Mouse (Mus musculus) heart, postnatal 4 days (tissue): ENCODE data around the gene Mgarp. TPM values are rescaled to one million over a fixed set of nuclear protein-coding genes. Genes with fewer than 3 reads are reported as not detected.
"Not testable (repeated sequence)": the region's sequence is repeated elsewhere in the genome, so short reads cannot be mapped to it uniquely, and the experiment has no call there.

Experiments
- DNase-seq: peaks from one replicate; pipeline ENCODE4 v3.0.0; 2021
- total RNA-seq, 2 experiments: library from RNA; stranded (reverse); gene quantifications; 2 replicates each; pipeline ENCODE4 v1.2.3; 2021

The Mgarp gene
- under 1 TPM; 0.45 to 0.95 TPM for total RNA-seq

DNA sequence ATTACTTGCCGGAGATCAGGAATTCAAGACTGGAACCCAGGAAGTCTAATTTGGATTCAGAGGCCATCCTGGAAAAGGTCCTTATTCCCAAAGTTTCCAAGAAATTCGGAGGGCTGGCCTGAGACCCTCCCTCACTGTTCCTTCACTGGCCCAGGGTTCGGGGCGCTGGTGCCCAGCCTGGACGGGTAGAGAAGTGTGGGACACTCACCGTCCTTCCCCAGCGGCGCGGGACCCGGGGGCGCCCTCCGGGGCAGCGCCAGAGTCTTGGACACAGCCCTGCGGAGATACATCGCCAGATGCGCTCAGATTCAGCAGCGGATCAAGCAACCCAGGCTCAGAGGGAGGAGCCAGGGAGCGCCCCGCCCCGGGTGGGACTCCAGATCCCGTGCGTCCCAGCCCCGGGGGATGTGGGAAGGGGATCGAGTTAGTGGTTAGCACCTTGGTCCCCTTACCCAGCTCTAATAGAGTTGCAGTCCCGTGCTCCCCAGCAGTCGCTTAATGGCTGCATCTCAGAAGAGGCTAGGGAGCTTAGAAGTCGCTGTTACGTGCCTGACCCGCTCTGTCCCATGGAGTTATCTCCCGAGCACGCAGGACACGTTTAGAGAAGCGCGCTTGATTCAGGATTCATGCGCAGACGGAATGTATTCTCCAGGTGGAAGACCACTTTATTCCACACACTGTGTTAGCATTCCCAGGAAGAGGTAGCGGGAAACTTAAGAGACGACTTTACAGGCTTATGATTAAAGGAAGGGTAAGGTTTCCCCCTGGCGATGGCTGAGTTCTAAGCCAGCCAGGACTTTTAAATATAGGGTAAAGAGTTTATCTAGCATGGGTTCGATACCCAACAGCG, at the start of gene Mgarp:
TSS of gene Mgarp (minus strand) at position 520 of the 850 bp plus-strand sequence.
- peak; percentile 73 for DNase-seq

DNA sequence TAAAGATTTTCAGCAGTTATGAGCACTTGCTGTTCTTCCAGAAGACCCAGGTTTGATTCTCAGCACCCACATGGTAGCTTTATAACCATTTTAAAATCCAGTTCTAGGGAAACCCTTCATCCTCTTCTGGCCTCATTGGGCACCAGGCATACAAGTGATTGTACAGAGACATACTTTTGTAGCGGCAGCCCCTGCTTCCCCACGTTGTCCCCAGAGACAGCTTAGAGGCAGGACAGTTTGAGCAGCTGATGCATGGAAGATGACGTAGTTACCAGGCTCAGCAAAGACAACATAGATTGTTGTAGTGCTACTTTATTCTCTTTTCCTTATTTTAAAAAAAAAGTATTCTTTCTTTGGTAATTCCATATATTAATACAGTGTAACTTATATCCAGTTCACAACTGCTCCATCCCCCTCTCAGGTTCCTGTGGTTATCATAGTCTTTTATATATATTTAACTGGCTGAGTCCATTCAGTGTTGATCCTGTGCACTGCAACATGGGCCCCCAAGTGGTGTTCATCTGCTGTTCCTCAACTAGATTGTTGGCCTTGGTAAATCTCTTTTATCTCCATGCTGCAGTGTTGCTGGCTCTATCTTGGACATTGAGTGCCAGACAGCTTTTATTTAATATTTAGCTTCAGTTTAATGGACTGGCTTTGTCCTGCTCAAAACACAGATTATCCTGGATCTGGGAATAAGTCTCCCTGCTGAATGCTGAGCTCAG, 38.5 kb upstream of the Mgarp start:
- no peak for DNase-seq

DNA sequence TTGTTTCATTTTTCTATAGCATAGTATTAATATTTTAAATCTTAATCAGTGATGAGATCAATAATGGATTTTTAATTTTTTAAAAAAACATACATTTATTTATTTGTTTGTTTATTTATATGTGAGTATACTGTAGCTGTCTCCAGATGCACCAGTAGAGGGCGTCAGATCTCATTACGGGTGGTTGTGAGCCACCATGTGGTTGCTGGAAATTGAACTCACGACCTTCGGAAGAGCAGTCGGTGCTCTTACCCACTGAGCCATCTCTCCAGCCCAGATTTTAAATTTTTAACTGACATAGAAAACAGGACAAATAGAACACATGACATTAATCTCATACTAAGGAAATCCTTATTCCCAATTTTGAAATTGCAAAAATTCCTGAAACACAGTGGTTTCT, 37.8 kb upstream of the Mgarp start:
- not testable (repeated sequence) for DNase-seq

DNA sequence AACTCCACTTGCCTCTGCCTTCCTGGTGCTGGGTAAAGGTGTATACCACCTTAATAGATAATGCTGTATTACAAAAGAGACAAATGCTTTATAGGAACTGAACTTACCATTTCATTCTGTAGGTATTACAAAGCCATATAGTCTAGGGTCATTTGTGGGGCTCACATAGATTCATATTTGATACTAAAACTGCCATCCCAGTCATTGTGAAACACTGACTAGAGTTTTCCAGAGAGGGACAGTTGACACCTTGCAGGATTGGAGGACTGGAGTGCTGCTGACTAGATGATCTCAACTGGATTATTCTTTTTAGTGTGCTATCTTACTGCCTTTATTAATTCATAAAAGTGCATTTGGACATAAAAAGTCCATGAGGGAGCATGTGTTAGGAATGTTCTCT, 28.9 kb upstream of the Mgarp start:
- DNase-seq: no peak

DNA sequence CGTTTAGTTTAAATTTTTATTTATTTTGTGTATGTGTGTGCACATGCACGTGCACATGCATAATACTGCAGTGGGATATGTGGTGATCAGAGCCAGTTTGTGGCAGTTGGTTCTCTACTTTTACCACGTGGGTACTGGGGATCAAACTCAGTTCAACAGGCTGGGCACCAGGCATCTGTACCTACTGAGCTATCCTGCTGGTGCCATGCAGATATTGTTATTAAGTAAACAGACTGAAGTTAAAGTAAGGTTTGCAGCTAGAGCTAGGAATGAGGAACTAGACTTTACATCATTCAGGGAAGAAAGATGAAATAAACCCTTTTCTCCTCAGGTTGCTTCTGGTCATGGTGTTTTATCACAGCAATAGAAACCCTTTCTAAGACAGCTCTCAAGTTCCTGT, 25.4 kb upstream of the Mgarp start:
- DNase-seq: no peak

DNA sequence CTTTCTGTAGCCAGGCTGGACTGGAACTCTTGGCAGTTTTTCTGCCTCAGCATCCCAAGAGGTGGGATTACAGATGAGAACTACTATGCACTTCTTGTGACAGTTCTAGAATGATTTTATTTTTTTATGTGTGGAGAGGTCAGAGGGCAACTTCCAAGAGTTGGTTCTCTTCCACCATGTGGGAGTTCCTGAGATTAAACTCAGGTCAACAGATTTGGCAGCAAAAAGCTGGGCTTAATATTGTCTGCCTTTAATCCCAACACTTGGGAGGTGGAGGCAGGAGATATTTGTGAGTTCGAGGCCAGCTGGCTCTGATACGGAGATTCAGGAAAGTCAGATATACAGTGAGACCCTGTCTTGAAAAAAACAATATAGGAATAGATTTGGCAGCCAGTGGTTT, 21.4 kb upstream of the Mgarp start:
- DNase-seq: no peak

DNA sequence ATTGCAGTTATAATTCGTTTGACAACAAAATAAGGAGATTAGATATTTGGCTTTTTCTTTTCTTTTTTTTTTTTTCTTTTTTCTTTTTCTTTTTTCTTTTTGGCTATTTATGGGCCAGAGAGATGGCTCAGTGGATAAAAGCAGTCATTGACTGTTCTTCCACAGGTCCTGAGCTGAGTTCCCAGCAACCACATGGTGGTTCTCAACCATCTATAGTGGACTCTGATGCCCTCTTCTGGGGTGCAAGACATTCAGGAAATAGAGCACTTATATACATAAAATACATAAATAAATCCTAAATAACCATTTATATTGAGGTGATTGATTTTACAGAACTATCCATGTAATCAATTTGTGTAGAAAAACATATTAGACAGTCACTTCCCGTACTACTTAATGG, 20.9 kb upstream of the Mgarp start:
- DNase-seq: no peak

DNA sequence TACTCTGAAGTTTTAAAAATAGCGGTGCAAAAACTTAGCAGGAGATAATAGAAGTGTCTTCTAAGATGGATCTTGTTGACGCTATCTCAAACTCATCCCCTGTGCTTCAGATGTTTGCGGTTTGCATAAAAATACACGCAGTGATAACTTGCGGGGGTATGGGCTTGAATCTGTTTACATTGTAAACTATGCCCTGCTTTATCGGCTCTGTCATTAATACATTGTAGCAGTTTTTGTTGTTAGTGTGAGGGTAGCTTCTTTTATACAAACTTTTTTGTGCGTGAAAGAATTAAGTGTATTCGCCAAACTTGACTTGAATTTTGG, 20.6 kb upstream of the Mgarp start:
- no peak for DNase-seq

DNA sequence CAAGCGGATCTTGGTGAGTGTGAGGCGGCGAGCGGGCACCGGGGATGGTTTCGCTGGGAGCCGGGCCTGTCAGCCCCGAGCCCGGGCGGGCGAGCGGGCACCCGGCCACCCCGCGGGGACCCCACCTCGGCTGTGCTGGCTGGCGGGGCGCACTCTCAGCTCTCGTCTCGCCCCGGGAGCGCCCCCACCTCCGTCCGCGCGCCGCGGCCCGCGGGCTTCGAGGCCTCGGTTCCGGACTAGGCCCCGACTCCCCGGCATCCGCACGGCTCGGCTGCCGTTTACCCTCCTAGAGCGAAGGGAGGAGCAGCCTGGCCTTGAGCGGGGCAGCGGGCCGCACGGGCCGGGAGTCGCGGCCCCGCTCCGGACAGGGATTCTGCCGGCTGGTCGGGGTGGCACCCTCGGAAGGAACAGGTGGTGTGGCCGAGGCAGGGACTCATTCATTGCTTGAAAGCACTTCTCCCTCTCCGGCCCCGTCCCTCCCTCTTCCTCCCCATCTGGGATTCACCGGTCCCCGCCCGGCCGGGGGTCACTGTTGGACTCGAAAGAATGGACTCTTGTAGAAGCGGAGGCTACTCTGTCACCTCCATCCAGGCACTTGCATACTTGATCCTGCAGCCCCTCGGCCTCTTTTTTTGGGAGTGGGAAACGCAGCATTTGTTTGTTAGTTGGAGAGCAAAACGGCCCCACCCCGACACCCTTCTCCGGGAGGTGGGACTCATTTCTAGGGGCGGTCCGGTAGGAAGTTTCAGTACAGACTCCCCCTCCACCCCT, 20.0 kb upstream of the Mgarp start:
- peak; percentile 61 for DNase-seq

DNA sequence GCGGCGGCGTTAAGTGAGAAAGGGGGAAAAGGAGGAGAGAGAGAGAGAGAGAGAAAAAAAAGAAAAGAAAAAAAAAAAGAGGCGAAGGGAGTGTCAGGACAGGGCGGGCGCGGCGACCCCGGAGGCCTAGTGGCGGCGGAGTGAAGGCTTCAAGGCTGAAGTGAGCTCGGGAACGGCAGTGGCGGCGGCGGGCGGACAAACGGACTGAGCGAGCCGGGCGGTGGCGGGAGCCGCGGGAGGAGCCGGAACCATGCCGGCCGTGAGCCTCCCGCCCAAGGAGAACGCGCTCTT, 19.5 kb upstream of the Mgarp start:
- DNase-seq: no peak

DNA sequence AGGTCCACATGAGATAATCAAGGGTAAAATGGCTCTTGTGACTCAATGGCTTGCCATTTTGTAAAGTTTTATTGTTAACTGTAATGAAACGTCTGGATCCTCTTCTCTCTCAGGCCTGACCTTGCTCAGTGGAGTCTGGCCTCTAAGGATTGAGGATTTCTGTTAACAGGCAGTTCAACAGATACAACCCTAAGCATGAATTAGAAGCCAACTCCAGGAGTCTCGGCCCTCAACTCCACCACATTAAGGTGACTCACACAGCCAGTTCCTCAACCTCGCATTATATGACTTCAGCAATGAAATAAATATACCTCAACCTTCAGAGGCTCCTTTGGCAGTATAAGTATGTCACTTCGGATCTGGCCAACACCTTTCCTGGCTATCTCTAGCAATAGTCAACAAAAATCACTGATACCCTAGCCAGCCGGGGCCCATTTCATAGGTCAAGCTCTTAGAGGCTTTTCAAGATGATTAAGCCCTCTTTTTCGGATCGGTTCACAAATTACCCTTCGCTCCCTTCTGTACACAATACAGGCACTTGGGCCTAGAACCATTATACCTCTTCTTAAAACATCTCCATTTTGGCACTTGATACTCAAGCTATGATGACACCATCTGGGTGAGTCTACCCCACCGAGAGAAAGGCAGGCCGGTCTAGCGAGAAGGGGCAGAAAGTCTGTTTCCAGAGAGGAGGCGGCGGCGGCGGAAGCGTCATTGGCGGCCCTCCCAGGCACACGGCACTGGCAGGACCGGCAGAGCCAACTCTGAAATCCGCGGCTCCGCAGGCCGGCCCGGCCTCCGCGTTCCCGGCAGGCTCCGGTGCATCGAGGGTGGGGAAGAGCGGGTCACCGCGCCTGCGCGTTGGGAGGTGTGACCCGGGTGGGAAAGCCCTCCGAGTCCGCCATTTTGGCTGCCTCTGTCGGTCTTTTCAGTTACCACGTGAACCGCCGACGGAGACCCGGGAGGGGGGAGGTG, 18.8 kb upstream of the Mgarp start, which contains the start of gene Naa15:
TSS of gene Naa15 (plus strand) at position 51 of the 975 bp plus-strand sequence.
- peak; percentile 97 for DNase-seq

DNA sequence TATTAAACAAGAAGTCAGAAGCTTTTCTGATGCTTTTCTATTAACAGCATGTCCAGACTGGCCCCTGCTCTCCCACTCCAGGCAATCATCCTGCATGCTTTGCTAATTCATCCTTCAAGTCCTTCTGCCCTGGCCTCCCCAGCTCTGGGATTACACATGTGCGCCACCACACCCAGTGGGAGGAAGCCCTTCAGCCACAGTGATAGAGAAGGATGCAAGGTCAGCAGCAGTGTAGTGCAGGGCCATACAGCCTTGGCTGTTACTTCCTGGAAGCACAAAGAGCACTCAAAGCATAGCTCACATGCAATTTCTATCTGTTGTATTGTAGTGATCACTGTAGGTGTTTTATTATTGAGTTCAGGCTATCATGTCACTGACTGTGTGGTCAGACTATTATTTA, 16.7 kb upstream of the Mgarp start:
- no peak for DNase-seq

DNA sequence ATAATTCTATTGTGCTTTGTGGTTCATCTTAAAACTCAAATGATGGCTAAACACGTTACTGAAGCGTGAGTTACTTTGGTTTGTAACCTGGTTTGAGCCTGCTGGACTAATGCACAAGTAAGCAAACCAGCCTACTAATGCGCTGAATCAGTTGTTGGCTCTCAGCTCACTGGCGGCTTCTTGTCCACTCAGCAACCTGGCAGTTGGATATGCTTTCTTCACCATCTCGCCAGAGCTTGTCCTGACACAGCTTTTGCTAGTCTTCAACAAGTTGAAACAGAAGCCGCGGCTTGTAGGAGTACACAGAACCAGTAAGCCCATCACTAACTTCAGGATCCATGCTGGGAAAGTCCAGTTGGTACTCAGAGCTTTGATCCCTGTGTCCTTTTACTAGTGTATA, 15.9 kb upstream of the Mgarp start:
- no peak for DNase-seq

DNA sequence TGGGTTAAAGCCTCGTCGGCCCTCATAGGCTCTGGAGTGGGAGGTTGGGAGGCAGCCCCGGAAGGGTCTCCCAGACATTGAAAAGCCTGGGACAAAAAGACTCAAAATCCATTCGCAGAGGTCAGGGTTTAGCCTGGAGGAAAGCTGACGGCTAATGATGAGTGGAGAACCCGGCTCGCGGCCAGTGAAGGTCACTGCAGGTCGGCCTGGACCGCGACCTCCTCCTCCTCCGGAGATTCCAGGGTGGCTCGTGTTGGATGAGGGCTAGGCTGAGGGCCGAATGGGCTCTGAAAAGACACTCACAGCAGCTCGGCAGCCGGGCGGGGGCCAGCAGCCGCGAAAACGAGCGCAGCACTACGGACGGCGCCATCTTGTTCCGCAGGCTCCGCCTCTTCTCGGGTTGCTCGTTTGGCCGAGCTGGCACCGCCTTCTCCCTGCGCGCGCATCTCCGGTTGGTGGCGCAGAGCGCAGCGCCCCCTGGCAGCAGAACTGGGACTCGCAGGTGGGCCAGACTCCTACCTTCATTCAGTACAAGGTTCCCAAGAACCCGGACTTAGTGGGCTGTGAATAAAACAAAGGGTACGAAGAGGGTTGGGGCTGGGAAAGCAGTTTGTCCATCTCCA, 12.1 kb upstream of the Mgarp start, which contains the start of gene Ndufc1:
TSS of gene Ndufc1 (minus strand) at position 428 of the 623 bp plus-strand sequence.
- peak; percentile 99 for DNase-seq

DNA sequence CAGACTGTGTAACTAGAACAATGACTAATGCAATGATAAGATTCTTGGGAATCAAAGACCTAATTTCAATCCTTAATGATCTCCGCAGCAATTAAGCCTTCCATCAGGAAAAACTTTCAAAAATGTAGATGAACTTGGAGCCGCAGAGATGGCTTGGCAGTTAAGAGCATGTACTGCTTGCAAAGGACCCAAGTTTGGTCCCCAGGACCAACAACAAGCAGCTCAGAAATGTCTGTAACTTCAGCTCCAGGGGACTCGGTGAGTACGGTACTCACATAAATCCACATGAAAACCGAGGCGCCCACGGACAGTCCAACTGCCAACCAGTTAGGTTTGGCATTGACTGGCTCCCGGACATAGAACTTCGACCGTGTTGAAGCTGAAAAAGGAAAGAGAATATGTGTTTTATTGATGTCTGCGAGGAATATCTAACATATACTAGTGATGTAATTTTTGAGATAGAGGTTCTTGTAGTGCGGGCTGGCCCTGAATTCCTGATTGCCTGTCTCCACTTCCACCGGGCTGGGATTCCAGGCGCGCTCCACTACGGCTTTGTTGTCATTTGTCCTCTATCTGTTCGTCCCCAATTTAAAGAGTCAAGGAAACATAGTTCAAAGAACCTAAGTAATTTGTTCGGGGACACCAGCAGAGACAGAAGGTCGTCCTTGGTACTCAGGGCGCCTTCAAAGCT, 11.5 kb upstream of the Mgarp start:
- DNase-seq: peak; percentile 30

DNA sequence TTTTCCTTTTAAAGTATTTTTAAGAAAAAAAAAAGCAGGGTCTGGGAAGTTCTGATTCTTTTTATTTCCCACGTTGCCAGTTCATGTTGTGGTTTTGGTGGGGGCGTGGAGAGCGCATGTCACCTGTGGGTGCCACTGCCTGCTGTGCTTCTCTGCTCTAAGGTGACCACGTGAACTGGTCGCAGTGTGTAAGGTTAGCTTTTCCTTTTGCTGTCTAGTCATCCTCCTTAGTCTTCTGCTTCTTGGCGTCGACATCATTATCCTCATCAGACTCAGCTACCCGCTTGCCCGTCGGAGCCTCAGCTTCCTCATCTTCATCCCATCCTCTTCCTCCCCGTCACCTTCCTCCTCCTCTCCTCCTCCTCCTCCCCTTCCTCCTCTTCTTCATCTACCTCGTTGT, 6.1 kb upstream of the Mgarp start:
- DNase-seq: no peak

DNA sequence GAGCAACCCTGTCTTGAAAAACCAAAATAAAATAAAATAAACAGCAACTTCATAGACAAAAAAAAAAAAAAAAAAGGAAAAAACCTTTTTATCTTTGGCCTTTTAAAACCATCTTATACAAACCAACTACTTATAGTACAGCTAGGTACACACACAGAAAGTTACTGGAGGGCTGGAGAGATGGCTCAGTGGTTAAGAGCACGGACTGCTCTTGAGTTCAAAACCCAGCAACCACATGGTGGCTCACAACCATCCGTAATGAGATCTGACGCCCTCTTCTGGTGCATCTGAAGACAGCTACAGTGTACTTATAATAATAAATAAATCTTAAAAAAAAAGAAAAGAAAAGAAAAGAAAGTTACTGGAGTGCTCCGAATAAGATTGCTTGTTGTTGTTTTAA, 5.5 kb upstream of the Mgarp start:
- not testable (repeated sequence) for DNase-seq

DNA sequence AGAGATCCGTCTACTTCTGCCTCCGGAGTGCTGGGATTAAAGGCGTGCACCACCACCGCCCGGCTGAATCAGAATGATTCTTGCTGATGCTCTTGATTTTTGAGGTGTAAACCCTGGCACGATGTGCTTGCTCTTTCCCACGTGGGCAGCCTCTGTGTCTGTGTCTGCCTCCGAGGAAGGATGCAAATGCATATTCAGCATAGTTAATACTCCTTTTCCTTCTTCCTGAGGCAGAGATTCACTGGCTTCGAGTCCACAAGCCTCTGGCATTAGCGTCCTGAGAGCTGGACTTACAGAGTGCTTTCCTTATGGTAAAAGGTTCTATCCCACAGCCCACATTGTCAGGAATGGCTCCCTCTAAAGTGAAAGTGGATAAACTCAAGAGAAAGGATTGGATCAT, 4.1 kb upstream of the Mgarp start:
- DNase-seq: no peak

DNA sequence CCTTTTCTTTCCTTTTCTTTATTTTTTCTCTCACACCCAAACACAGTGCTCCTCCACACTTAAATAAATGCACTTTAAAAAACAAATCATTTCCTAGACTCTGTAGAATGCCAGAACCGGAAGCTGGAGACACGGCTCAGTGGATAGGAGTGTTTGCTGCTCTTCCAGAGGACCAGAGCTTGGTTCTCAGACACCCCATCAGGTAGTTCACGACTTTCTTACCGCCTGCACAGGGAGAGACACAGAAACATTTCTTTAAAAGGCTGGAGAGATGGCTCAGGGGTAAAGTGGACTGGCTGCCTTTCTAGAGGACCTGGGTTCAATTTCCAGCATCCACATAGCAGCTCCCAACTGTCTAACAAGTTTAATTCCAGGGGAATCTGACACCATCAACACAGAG, 3.0 kb upstream of the Mgarp start:
- no peak for DNase-seq

DNA sequence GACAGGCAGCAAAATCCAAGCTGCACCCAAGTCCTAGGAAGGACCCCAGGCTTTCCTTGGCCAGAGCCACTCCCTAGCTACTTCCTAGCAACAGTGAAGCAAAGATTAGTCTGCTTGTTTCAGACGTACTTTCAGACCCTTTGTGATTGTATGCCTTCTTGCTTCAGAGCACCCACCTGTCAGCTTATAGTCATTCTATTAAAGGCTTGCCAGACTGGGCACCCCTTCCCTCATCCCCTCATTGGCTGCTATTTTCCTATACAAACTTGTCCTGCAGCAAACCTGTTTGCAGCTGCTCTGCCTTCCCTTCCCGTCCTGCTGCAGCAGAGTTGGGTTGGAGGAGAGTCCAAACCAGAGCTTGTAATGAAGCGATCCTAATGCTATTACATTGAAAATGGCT, 2.1 kb upstream of the Mgarp start:
- DNase-seq: no peak

DNA sequence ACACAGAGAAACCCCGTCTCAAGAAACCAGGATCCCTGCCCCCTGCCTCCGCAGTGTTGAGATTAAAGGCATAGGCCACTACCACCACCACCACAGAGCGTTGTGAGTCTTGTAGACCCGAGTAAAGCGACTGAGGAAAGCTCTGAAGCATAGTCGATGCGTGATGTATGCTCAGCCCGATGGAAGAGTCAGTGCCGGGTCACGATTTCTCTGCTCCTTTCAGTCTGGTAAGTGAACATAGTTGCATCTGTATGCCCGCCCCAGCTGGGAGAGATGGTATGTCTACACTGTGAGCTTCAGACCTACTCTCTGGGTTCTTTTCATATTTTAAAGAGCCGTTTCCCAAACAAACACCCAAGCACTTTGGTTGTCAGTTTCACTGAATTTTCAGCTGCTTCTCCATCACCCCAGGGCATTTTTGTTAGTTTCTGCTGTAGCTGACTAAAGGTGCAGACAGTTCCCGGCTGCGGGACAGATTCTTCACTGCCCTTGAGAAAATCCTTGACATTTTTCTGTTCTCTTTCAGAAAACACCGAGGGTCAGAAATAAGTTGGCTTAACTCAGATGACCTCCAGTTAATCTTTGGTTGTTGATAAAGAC, 1.3 kb upstream of the Mgarp start:
- no peak for DNase-seq
